Mouse (Mus musculus) embryonic fibroblast, embryonic 13.5 days (primary cell): ENCODE measurements around the gene Azi2.

ENCODE experiments used
- CTCF ChIP-seq: IDR thresholded peaks from 2 replicates; pipeline ENCODE4 v1.5.1; 2011; ENCODE audit warnings: mild to moderate bottlenecking, control low read depth, low read length, moderate library complexity, borderline replicate concordance; ENCODE audit not compliant: insufficient read depth
- POLR2A ChIP-seq: IDR thresholded peaks from 2 replicates; pipeline ENCODE4 v1.6.1; 2011; ENCODE audit warnings: low read depth, mild to moderate bottlenecking, control low read depth, low read length, moderate library complexity

- TF ChIP-seq POLR2A (no peak), CTCF (no peak)
Measured at GRCm38 (mm10) chr9:118059101-118059500, 18.8 kb downstream of the Azi2 start.
